Mouse (Mus musculus): ENCODE data around the gene Sfmbt2.

DNA sequence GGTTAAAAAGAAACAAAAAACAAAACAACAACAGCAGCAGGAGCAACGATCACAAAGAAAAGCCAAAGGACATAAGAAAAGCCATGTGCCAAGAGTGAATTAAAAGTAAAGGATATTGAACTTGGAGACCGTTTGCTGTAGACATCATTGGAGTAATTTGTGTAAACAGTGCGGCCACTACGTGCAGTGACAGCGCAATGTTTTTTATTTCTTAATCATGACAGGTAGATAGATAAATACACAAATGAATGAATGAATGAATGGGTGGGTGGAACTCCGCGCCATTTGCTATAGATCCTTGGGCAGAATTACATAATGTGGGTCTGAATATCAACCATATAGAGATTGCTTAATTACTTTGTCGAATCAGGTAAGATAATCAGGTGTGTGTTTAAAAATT lies 634 bp upstream of the Sfmbt2 start:
- TF ChIP-seq BHLHE40 (IDR thresholded peaks at IDR 0.05; ENCODE audit: low read depth, low read length) (no peak), HCFC1 (IDR thresholded peaks at IDR 0.05; ENCODE audit: low read depth, low read length) (no peak), MAFK (IDR thresholded peaks at IDR 0.05; ENCODE audit: insufficient replicate concordance, low read length) (no peak), MYC (IDR thresholded peaks at IDR 0.05; ENCODE audit: low read depth, low read length) (no peak), CTCF (conservative IDR thresholded peaks at IDR 0.05 in 1 of 2, IDR thresholded peaks at IDR 0.05 in 1 of 2; ENCODE audit: low read depth in 2 of 2, low read length in 2 of 2) (no peak), SIN3A (IDR thresholded peaks at IDR 0.05; ENCODE audit: low read length) (no peak), E2F4 (IDR thresholded peaks at IDR 0.05; ENCODE audit: insufficient replicate concordance, low read depth, low read length) (no peak), POLR2A (IDR thresholded peaks at IDR 0.05; ENCODE audit: low read depth, low read length) (no peak), EP300 (IDR thresholded peaks at IDR 0.05; ENCODE audit: low read length) (no peak), GABPA (IDR thresholded peaks at IDR 0.05; ENCODE audit: insufficient replicate concordance, low read depth, low read length) (no peak), TCF12 (IDR thresholded peaks at IDR 0.05; ENCODE audit: low read depth, low read length) (no peak)

All from CH12.LX (cell line).